Mouse (Mus musculus): ENCODE measurements at regions not wholly inside any gene's neighbourhood (a gene's known extent, or its start where the extent isn't known, plus 50 kb on each side); places are given as distances from the start of the nearest gene placed in this dataset.
"Not testable (repeated sequence)": the region's sequence is repeated elsewhere in the genome, so short reads cannot be mapped to it uniquely, and the experiment has no call there.

- DNase-seq (ENCODE audit: low spot score): no peak
Measured at GRCm38 (mm10) chr7:116680523-116680922, 176.4 kb downstream of the Nucb2 start.

- DNase-seq (ENCODE audit: low spot score): no peak
Measured at GRCm38 (mm10) chr7:116681268-116681667, 177.1 kb downstream of the Nucb2 start.

GRCm38 (mm10) chr7:116700409-116700808, 196.2 kb downstream of the Nucb2 start:
- DNase-seq (ENCODE audit: low spot score): no peak

GRCm38 (mm10) chr7:116701466-116702342, 197.5 kb downstream of the Nucb2 start:
- DNase-seq (ENCODE audit: low spot score): peak; percentile 65

GRCm38 (mm10) chr7:116702596-116702995, 198.4 kb downstream of the Nucb2 start:
- DNase-seq (ENCODE audit: low spot score): no peak

- no peak for DNase-seq (ENCODE audit: low spot score)
Measured at GRCm38 (mm10) chr7:116711541-116711940, 207.4 kb downstream of the Nucb2 start.

- no peak for DNase-seq (ENCODE audit: low spot score)
Measured at GRCm38 (mm10) chr7:116713200-116713599, 209.0 kb downstream of the Nucb2 start.

- DNase-seq (ENCODE audit: low spot score): no peak
Measured at GRCm38 (mm10) chr7:116715234-116716046, 211.3 kb downstream of the Nucb2 start.

GRCm38 (mm10) chr7:116728379-116728778, 224.2 kb downstream of the Nucb2 start:
- no peak for DNase-seq (ENCODE audit: low spot score)

GRCm38 (mm10) chr7:116729795-116730194, 225.6 kb downstream of the Nucb2 start:
- no peak for DNase-seq (ENCODE audit: low spot score)

GRCm38 (mm10) chr7:116735676-116736075, 231.5 kb downstream of the Nucb2 start:
- DNase-seq (ENCODE audit: low spot score): no peak

GRCm38 (mm10) chr7:116736333-116736732, 232.2 kb downstream of the Nucb2 start:
- DNase-seq (ENCODE audit: low spot score): no peak

- no peak for DNase-seq (ENCODE audit: low spot score)
Measured at GRCm38 (mm10) chr7:116738009-116738408, 233.8 kb downstream of the Nucb2 start.

GRCm38 (mm10) chr7:116754556-116754955, 250.4 kb downstream of the Nucb2 start:
- DNase-seq (ENCODE audit: low spot score): no peak

GRCm38 (mm10) chr7:116792181-116792580, 288.0 kb downstream of the Nucb2 start:
- not testable (repeated sequence) for DNase-seq (ENCODE audit: low spot score)

- no peak for DNase-seq (ENCODE audit: low spot score)
Measured at GRCm38 (mm10) chr7:116808475-116808874, 304.3 kb downstream of the Nucb2 start.

GRCm38 (mm10) chr7:116816494-116816893, 312.3 kb downstream of the Nucb2 start:
- DNase-seq (ENCODE audit: low spot score): no peak

GRCm38 (mm10) chr7:116817991-116818390, 313.8 kb downstream of the Nucb2 start:
- no peak for DNase-seq (ENCODE audit: low spot score)

- DNase-seq (ENCODE audit: low spot score): no peak
Measured at GRCm38 (mm10) chr7:116820613-116821012, 316.4 kb downstream of the Nucb2 start.

GRCm38 (mm10) chr7:116842894-116843293, 338.7 kb downstream of the Nucb2 start:
- DNase-seq (ENCODE audit: low spot score): no peak

- DNase-seq (ENCODE audit: low spot score): no peak
Measured at GRCm38 (mm10) chr7:116847846-116848730, 343.9 kb downstream of the Nucb2 start.

- no peak for DNase-seq (ENCODE audit: low spot score)
Measured at GRCm38 (mm10) chr7:116853351-116853750, 349.2 kb downstream of the Nucb2 start.

Data from urinary bladder, postnatal 25 days (tissue).